Mouse (Mus musculus): ENCODE results near the gene Kdelc1. TPM values are rescaled to one million over a fixed set of nuclear protein-coding genes. Genes with fewer than 3 reads are reported as not detected.

Gene Kdelc1
- polyA plus RNA-seq (2015; fragmentation: Nextera tagmentation; extraction: Ambion mirVana), result 68.6 and 70.7 TPM in 2 replicates

DNA sequence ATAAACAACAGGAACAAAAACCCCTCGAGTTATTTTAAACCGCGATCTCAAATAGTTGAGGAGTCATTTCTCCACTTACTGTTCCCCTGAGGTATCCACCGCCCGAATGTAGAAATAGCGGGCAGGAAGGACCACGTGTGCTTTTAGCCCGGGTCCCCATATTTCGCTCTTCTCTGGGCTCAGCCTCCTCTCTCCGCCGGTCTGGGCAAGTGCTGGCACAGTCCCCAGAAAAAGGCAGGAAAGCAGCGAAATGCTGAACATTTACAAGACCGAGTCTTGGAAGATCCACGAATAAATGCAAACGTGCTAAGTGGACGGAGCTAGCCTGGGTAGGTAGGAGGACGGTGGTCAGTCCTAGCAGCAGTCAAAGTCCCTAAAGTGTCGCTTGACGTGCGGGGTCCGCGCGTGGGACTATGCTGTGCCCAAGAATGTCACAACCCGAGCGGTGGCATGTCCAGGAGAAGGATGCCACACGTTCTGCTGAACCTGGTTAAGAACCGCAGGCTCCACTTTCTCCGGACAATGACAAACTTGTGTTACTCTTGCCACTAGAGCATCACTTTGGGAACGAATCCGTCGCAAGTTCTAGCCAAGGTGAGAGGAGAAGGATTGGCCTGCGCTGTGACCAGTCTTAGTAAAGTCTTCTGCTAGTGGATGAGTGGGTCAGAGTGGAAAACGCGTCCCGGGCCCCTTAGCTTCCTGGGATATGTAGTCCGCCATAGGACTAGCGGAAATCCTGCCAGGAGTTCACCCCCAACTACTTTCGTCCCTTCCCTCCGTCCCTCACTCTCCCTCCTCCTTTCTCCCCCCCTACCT is at the start of gene Kdelc1, which contains the start of gene Bivm:
Gene Kdelc1, minus strand, starts transcription at position 570 of the 816 bp plus-strand sequence.
Gene Bivm, plus strand, starts transcription at position 719 of the 816 bp plus-strand sequence.
- under 1% methylated on average over 39 of the region's 39 CpGs for WGBS
- Histone ChIP-seq H3K9ac (peak within 1 kb of the TSS; percentile 70), H3K27me3 (no peaks in the 10 kb centered on the region), H3K4me2 (peak within 1 kb of the TSS; percentile 84), H3K4me3 (peak within 1 kb of the TSS; percentile 64), H3K4me1 (peaks cover 6% of the 10 kb centered on the region), H3K36me3 (peaks cover 9% of the 10 kb centered on the region), H3K9me3 (no peaks in the 10 kb centered on the region), H3K27ac (peak within 1 kb of the TSS; percentile 94)
- ATAC-seq (ENCODE audit: insufficient number of reproducible peaks, low FRiP score, low TSS enrichment, low read depth), result peak; percentile 98

DNA sequence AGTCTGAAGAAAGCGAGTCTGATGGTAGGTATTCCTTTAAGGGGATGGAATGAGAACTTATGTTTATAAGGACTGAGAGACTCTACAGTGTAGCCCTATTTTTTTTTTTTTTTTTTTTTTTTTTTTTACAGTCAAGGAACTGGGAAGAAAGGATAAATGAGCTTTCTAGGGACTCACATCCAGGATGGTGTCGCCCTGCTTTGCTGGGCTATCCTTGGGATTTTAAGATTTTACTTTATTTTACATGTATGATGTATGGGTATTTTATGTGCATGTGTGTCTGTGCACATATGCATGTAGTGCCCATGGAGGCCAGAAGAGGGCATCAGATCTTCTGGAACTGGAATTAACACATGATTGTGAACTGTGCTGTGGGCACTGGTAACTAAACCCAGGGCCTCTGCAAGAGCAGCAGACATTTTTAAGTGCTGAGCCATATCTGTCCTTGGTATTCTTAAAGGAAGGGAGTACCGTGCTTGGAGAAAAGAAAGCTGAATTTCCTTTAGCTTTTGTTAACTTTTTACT is 49.3 kb upstream of the Kdelc1 start:
- Histone ChIP-seq H3K9me3 (peaks cover 9% of the 10 kb centered on the region; the same call in 1 of the 2 replicates), H3K9ac (no peak overlapping the region)

DNA sequence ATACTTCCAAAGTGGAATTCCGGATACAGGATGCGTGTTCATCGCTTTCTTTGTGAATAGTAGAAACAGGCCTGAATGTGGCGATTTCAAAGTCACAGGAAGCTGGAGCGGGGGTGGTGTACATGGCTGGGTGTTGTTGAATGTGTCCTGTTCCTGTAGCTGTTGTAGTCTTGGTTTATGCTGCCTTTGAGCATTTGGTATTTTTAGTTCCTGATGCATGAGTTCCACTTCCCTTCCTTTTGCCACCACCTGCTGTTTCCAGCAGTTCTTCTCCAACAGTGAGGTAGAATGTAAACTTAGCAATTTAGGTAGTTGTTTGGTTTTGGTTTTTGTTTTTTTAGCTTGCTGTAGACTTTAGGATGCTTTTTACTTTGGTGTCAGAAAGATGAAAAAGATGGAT is 43.8 kb upstream of the Kdelc1 start:
- no peak overlapping the region for H3K4me3 ChIP-seq
- no peak for ATAC-seq (ENCODE audit: insufficient number of reproducible peaks, low FRiP score, low TSS enrichment, low read depth)
- peaks cover 77% of the 10 kb centered on the region for H3K36me3 ChIP-seq
- 94% methylated on average over 5 of the region's 5 CpGs for WGBS
- H3K4me1 ChIP-seq, result no peaks in the 10 kb centered on the region
- H3K27me3 ChIP-seq, result no peaks in the 10 kb centered on the region
- no peak overlapping the region for H3K27ac ChIP-seq
- no peaks in the 10 kb centered on the region for H3K9me3 ChIP-seq
- no peak overlapping the region for H3K4me2 ChIP-seq
- no peak overlapping the region for H3K9ac ChIP-seq

More for the DNA sequence above, 49.3 kb upstream of the Kdelc1 start:
- Histone ChIP-seq H3K4me2 (no peak overlapping the region), H3K36me3 (peaks cover 70% of the 10 kb centered on the region), H3K4me3 (no peak overlapping the region), H3K27ac (no peak overlapping the region), H3K4me1 (no peaks in the 10 kb centered on the region), H3K27me3 (no peaks in the 10 kb centered on the region)
- 99% methylated on average over 3 of the region's 3 CpGs for WGBS
- no peak for ATAC-seq (ENCODE audit: insufficient number of reproducible peaks, low FRiP score, low TSS enrichment, low read depth)

DNA sequence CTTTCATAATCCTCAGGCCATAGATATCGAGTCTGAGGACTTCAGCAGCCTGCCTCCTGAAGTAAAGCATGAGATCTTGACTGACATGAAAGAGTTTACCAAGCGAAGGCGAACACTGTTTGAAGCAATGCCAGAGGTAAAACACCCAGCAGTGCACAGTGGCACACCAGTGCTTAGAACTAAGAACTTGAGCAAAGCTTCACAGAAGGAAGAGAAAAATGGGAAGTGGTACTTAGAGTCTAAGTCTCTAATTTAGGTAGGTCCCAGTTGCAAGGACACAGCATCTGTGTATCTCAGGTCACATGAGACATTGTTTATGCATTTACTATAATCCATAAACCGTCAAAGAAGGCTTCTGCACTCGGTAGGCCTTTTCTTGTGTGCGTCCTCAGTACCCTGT is 43.2 kb upstream of the Kdelc1 start:
- WGBS, result 96% methylated on average over 6 of the region's 6 CpGs
- Histone ChIP-seq H3K36me3 (peaks cover 71% of the 10 kb centered on the region), H3K27me3 (no peaks in the 10 kb centered on the region), H3K4me1 (no peaks in the 10 kb centered on the region), H3K4me2 (no peak overlapping the region), H3K27ac (no peak overlapping the region), H3K4me3 (no peak overlapping the region), H3K9ac (no peak overlapping the region), H3K9me3 (no peaks in the 10 kb centered on the region)
- no peak for ATAC-seq (ENCODE audit: insufficient number of reproducible peaks, low FRiP score, low TSS enrichment, low read depth)

DNA sequence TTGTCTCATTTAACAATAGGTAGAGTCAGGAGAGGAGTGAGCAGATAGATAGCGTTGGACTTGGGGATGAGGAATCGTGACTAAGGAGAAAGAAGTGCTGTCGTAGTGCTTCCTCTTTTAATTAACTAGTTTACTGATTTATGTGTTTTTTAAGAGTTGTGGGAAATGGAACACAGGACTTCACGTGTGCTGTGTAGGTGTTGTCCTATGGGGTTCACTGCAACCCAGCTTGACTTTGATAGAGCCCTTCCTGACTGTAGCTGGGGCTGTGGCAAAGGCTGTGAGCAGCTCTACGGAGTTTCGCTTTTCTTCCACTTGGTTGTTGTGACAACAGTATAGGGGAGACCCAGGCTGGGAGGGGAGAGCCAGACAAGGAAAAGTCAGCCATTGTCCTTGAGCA is 39.7 kb upstream of the Kdelc1 start:
- H3K36me3 ChIP-seq, result peaks cover 50% of the 10 kb centered on the region
- no peak for ATAC-seq (ENCODE audit: insufficient number of reproducible peaks, low FRiP score, low TSS enrichment, low read depth)
- 81% methylated on average over 6 of the region's 6 CpGs for WGBS
- no peaks in the 10 kb centered on the region for H3K4me1 ChIP-seq
- H3K9me3 ChIP-seq, result no peaks in the 10 kb centered on the region
- H3K4me3 ChIP-seq, result no peak overlapping the region
- H3K27ac ChIP-seq, result no peak overlapping the region
- H3K9ac ChIP-seq, result no peak overlapping the region
- H3K27me3 ChIP-seq, result no peaks in the 10 kb centered on the region
- no peak overlapping the region for H3K4me2 ChIP-seq

DNA sequence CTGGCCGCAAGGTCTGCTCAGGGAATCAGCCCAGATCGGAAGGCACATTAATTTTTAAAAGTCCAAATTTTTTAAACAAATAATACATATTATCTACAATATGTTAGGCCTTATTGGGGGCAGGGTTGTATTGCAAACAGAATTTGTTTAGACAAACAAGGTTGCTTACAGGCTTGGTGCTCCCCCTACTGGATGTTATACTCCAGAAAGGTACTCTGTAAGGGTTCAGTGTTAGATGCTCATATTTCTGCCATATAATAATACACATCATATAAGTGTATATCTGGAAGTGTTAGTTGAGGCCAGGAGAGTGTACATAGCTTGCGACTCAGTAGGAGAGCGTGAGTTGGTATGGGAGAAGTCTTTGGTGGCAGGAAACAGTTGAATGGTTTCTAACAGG is 36.7 kb upstream of the Kdelc1 start:
- no peak overlapping the region for H3K4me3 ChIP-seq
- ATAC-seq (ENCODE audit: insufficient number of reproducible peaks, low FRiP score, low TSS enrichment, low read depth), result no peak
- no peaks in the 10 kb centered on the region for H3K4me1 ChIP-seq
- no peak overlapping the region for H3K4me2 ChIP-seq
- H3K36me3 ChIP-seq, result peaks cover 27% of the 10 kb centered on the region
- WGBS, result 96% methylated on average over 4 of the region's 4 CpGs
- no peaks in the 10 kb centered on the region for H3K27me3 ChIP-seq
- H3K27ac ChIP-seq, result no peak overlapping the region
- H3K9ac ChIP-seq, result no peak overlapping the region
- no peaks in the 10 kb centered on the region for H3K9me3 ChIP-seq

DNA sequence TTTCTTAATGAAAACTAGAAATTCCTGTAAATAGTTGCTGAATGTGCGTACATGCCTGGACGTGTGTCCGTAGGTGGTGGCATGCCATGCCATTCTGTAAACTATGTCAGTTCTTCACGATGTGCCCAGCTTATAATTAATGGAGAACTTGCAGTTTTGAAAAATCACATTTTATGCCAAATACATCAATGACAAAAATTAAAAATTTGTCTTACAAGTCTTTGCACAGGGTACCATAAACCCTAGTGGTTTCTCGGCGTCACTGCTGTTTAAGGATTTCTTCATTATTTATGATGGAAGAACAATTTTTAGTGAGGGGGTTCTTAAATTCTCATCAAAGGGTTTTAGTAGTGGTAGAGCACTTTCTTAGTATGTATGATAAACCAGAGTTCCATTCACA is 30.1 kb upstream of the Kdelc1 start:
- peak overlapping the region; percentile 97; the same call in 1 of the 2 replicates for H3K27ac ChIP-seq
- H3K27me3 ChIP-seq, result no peaks in the 10 kb centered on the region
- 22% methylated on average over 6 of the region's 6 CpGs for WGBS
- H3K4me2 ChIP-seq, result peak overlapping the region; percentile 55
- peaks cover under 1% of the 10 kb centered on the region; the same call in 1 of the 2 replicates for H3K36me3 ChIP-seq
- no peak for ATAC-seq (ENCODE audit: insufficient number of reproducible peaks, low FRiP score, low TSS enrichment, low read depth)
- H3K4me1 ChIP-seq, result peaks cover 5% of the 10 kb centered on the region; the same call in 1 of the 2 replicates
- 0 out of 2 replicates have a peak overlapping the region, but pooled peaks have one; percentile 82 for H3K9ac ChIP-seq
- peak overlapping the region; percentile 76 for H3K4me3 ChIP-seq
- H3K9me3 ChIP-seq, result no peaks in the 10 kb centered on the region

DNA sequence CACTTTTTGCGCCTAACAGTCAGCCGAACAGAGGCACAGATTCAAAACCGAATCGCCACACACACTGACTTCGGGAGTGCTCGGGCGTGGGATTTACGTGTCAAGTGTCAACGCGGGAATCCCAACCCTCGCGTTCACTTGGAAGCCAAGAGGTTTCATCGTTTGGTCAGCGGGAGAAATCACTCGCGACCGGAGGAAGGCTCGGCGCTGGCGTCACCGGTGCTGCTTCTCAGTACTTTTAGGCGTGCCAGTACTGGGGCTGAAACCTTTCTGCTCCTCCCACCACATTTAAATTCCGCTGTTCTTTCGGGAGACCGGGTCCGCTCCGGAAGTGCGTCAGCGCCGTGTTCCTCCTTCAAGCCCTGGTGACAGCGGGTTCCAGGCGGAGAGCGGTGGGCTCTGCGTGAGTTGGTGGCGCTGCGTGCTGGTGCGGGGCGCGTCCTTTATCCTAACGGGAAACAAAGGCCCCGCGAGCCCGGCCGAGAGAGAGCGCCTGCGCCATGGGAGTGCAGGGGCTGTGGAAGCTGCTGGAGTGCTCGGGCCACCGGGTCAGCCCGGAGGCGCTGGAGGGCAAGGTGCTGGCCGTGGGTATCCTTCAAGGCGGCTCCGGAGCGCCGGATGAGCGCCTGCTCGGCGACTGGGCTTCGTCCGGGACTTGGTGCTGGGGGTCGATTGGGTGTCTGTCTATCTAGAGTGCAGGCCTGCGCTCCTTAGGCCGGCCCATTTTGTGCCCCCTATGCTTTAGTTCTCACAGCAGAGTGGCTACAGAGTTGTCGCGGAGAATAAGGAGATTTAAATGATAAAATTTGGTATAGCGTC is 29.2 kb upstream of the Kdelc1 start, which contains the start of gene Ercc5:
Gene Ercc5, plus strand, starts transcription at position 182 of the 819 bp plus-strand sequence.
- H3K9me3 ChIP-seq, result no peaks in the 10 kb centered on the region
- H3K36me3 ChIP-seq, result peaks cover 10% of the 10 kb centered on the region
- H3K4me3 ChIP-seq, result peak within 1 kb of the TSS; percentile 76
- H3K9ac ChIP-seq, result peak within 1 kb of the TSS; percentile 82
- peak within 1 kb of the TSS; percentile 55 for H3K4me2 ChIP-seq
- ATAC-seq (ENCODE audit: insufficient number of reproducible peaks, low FRiP score, low TSS enrichment, low read depth), result peak; percentile 95
- peak within 1 kb of the TSS; percentile 97 for H3K27ac ChIP-seq
- no peaks in the 10 kb centered on the region for H3K27me3 ChIP-seq
- H3K4me1 ChIP-seq, result peaks cover 5% of the 10 kb centered on the region; the same call in 1 of the 2 replicates
- WGBS, result under 1% methylated on average over 66 of the region's 66 CpGs

DNA sequence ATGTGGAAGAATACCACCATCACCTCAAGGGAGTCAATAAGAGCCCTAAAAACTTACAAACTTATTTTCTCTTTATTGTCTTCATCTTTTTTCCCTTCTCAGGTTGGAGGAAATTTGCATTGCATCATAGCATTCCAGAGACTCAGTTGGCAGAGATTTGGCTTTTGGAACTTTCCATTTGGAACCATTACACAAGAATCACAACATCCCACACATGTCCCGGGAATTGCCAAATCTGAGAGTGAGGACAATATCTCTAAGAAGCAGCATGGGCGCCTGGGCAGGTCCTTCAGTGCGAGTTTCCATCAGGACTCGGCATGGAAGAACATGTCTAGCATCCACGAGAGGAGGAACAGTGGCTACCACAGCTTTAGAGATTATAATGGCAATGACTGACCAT is 24.1 kb upstream of the Kdelc1 start:
- H3K36me3 ChIP-seq, result peaks cover 40% of the 10 kb centered on the region
- ATAC-seq (ENCODE audit: insufficient number of reproducible peaks, low FRiP score, low TSS enrichment, low read depth), result no peak
- H3K4me3 ChIP-seq, result no peak overlapping the region
- 86% methylated on average over 5 of the region's 5 CpGs for WGBS
- H3K4me2 ChIP-seq, result no peak overlapping the region
- 0 out of 2 replicates have a peak, but pooled peaks cover 2% of the 10 kb centered on the region for H3K4me1 ChIP-seq
- H3K9me3 ChIP-seq, result no peaks in the 10 kb centered on the region
- no peak overlapping the region for H3K9ac ChIP-seq
- no peaks in the 10 kb centered on the region for H3K27me3 ChIP-seq
- no peak overlapping the region for H3K27ac ChIP-seq

DNA sequence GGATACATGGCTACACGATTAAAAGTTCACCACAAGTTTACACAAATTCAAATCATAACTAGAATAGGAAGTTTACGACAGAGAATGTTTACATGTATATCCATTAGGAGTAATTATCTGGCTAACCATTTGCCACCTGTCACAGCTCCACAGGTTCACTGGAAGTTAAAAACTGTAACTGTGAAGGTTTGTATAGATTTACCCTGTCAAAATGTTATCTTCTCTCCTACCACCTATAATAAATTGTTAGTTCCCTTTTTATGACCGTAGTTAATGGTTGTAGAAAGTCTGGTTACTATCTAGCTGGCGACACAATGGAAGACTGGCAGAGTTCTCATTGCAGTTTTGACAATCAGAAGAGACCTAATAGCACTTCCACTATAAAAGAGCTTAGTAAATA is 21.6 kb upstream of the Kdelc1 start:
- Histone ChIP-seq H3K4me3 (no peak overlapping the region), H3K36me3 (peaks cover 49% of the 10 kb centered on the region), H3K4me2 (no peak overlapping the region), H3K27me3 (no peaks in the 10 kb centered on the region), H3K9ac (no peak overlapping the region), H3K27ac (no peak overlapping the region), H3K9me3 (no peaks in the 10 kb centered on the region), H3K4me1 (no peaks in the 10 kb centered on the region)
- no peak for ATAC-seq (ENCODE audit: insufficient number of reproducible peaks, low FRiP score, low TSS enrichment, low read depth)
- 81% methylated on average over 4 of the region's 4 CpGs for WGBS

DNA sequence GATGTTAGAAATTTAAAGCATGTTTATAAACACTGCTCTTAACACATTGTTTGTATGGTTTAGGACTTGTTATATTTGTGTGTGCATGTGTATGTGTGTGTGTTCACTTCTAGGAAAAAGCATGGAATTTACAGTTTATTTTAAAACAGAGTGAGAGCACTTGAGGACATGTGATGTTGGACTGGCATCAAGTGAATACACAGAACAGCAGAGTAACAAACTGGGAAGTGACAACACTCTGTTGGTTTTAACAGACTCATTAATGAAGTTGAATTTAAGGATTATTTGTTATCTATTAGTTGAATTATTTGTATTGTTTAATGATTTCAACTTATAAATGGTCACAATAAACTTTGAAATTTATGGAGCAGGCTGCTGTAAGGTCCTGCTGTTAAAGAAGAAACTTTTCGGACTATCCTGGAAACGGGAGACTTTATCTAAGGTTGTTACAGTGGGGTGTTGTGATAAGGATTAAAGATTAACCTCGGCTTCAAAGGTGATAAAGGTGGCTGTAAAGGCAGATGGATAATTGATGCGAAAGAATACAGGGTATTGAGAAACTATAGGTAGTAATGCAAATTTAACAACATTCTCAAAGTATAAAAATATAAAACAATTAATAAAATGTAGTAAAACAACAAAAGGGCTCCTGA is 11.4 kb upstream of the Kdelc1 start:
- H3K36me3 ChIP-seq, result peaks cover 49% of the 10 kb centered on the region
- no peak overlapping the region for H3K9ac ChIP-seq
- no peak overlapping the region for H3K4me2 ChIP-seq
- H3K27ac ChIP-seq, result no peak overlapping the region
- no peaks in the 10 kb centered on the region for H3K27me3 ChIP-seq
- H3K9me3 ChIP-seq, result no peaks in the 10 kb centered on the region
- 89% methylated on average over 4 of the region's 4 CpGs for WGBS
- no peak overlapping the region for H3K4me3 ChIP-seq
- ATAC-seq (ENCODE audit: insufficient number of reproducible peaks, low FRiP score, low TSS enrichment, low read depth), result no peak
- H3K4me1 ChIP-seq, result no peaks in the 10 kb centered on the region

All from limb, embryonic 15.5 days (tissue).